ENCODE assay signal across 7 mouse cellular contexts in the genomic region with DNA sequence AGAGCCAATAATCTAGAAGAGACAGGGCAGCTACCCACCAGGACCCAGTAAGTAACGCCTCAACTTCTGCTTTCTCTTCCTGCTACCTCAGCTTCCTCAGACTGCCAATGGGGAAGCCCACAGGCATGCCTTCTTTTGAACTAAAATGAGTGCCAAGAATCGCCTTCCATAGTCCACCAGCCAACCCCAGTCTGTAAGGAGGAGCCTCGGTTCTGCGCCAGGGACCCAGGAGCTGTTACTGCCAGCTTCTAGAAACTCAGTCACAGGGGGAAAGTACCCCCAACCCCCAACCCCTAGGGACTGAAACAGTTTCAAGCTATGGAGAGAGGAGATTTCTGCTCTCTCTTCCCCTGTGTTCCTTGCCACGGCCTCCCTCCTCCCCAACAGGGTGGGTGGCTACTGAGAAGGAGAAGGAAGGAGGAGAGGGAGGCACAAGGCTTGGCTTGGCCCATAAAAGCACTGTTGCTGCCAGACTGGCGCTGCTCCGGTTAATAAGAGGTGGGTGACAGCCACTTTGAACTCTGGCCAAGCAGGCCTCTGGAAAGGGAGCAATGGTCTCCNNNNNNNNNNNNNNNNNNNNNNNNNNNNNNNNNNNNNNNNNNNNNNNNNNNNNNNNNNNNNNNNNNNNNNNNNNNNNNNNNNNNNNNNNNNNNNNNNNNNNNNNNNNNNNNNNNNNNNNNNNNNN. TPM values are rescaled to one million over a fixed set of nuclear protein-coding genes. Genes with fewer than 3 reads are reported as not detected.
DNase-seq lines count a peak whose midpoint lies in the region; ATAC-seq and TF ChIP-seq lines count a peak whose summit lies in the region.

No protein-coding gene starts in this region.

- H3ac ChIP-seq in myocyte (ENCODE audit: control insufficient read depth, insufficient read length), result no peak overlapping the region

- no peaks in the 10 kb centered on the region for H3K79me2 ChIP-seq in myocyte (ENCODE audit: control insufficient read depth, insufficient read depth)

- TF ChIP-seq POLR2A in thymus, adult 2 months (IDR thresholded peaks at IDR 0.05; ENCODE audit: control insufficient read depth, extremely low read depth, insufficient read depth, low read length, poor library complexity), result no peak
- TF ChIP-seq POLR2A in cortical plate, adult 2 months (IDR thresholded peaks at IDR 0.05; ENCODE audit: extremely low read depth, insufficient read depth, low read length), result no peak
- no peak for TF ChIP-seq POLR2A in myocyte (IDR thresholded peaks at IDR 0.05; ENCODE audit: insufficient read length, low read depth)

- H3K36me3 ChIP-seq in thymus, adult 2 months (ENCODE audit: control insufficient read depth, insufficient read depth, low read length), result no peaks in the 10 kb centered on the region
- H3K36me3 ChIP-seq in hindbrain, embryonic 10.5 days, result peaks cover 8% of the 10 kb centered on the region; the same call in 1 of the 2 replicates
- H3K36me3 ChIP-seq in liver, embryonic 14.5 days (replicated peaks; ENCODE audit: control insufficient read depth, insufficient read depth, low read depth), result no peaks in the 10 kb centered on the region
- no peaks in the 10 kb centered on the region for H3K36me3 ChIP-seq in myocyte (ENCODE audit: control insufficient read depth, insufficient read depth)

- WGBS in thymus, adult 2 months, result 26% methylated on average over 7 of the region's 7 CpGs
- WGBS in hindbrain, embryonic 10.5 days, result 81% methylated on average over 7 of the region's 7 CpGs
- WGBS in liver, embryonic 14.5 days (ENCODE audit: insufficient replicate concordance), result 37% methylated on average over 7 of the region's 7 CpGs

- TF ChIP-seq EP300 in liver, embryonic 14.5 days (IDR thresholded peaks at IDR 0.05; ENCODE audit: low read depth), result no peak

- H3K9me3 ChIP-seq in hindbrain, embryonic 10.5 days, result no peaks in the 10 kb centered on the region
- no peaks in the 10 kb centered on the region for H3K9me3 ChIP-seq in liver, embryonic 14.5 days (ENCODE audit: control insufficient read depth, low read length)

- H3K4me2 ChIP-seq in liver, embryonic 14.5 days (ENCODE audit: low read depth), result peak overlapping the region; percentile 89
- peak overlapping the region; percentile 87 for H3K4me2 ChIP-seq in myocyte (ENCODE audit: low read depth)

- H3K9ac ChIP-seq in liver, embryonic 14.5 days (replicated peaks), result peak overlapping the region; percentile 58; the same call in 1 of the 2 replicates

- no peak for TF ChIP-seq CTCF in thymus, adult 2 months (IDR thresholded peaks at IDR 0.05; ENCODE audit: borderline replicate concordance, control insufficient read depth, extremely low read depth, insufficient read depth, low read length, poor library complexity)
- no peak for TF ChIP-seq CTCF in cortical plate, adult 2 months (IDR thresholded peaks at IDR 0.05; ENCODE audit: extremely low read depth, insufficient read depth, low read length)
- no peak for TF ChIP-seq CTCF in liver, embryonic 14.5 days (IDR thresholded peaks at IDR 0.05; ENCODE audit: low read depth)

- H3K27me3 ChIP-seq in thymus, adult 2 months (ENCODE audit: control insufficient read depth, insufficient read depth, low read length), result no peaks in the 10 kb centered on the region
- peaks cover 23% of the 10 kb centered on the region for H3K27me3 ChIP-seq in hindbrain, embryonic 10.5 days (ENCODE audit: insufficient read depth, poor library complexity, severe bottlenecking)
- no peaks in the 10 kb centered on the region for H3K27me3 ChIP-seq in liver, embryonic 14.5 days (ENCODE audit: control insufficient read depth, insufficient read depth, low read length)
- no peaks in the 10 kb centered on the region for H3K27me3 ChIP-seq in myocyte (ENCODE audit: control insufficient read depth, insufficient read depth, insufficient read length)

- H3K27ac ChIP-seq in thymus, adult 2 months (ENCODE audit: control insufficient read depth, insufficient read depth, low read length), result peak overlapping the region; percentile 13; the same call in 1 of the 2 replicates
- H3K27ac ChIP-seq in cortical plate, adult 2 months (ENCODE audit: insufficient read depth, low read length), result peak overlapping the region; percentile 43
- peak overlapping the region; percentile 95 for H3K27ac ChIP-seq in hindbrain, embryonic 10.5 days
- peak overlapping the region; percentile 52 for H3K27ac ChIP-seq in liver, embryonic 14.5 days

- peaks cover 15% of the 10 kb centered on the region for H3K4me1 ChIP-seq in thymus, adult 2 months (replicated peaks; ENCODE audit: control insufficient read depth, insufficient read depth, low read length)
- peaks cover 4% of the 10 kb centered on the region for H3K4me1 ChIP-seq in cortical plate, adult 2 months (ENCODE audit: control insufficient read depth, insufficient read depth, low read length)
- peaks cover 38% of the 10 kb centered on the region for H3K4me1 ChIP-seq in hindbrain, embryonic 10.5 days (replicated peaks)
- H3K4me1 ChIP-seq in liver, embryonic 14.5 days (replicated peaks; ENCODE audit: control insufficient read depth in 2 of 2, insufficient read depth in 2 of 2, low read length in 1 of 2), result peaks cover 9 to 22% of the 10 kb centered on the region in 2 experiments

- DNase-seq in thymus, adult 2 months, result no peak
- DNase-seq in thymus, postnatal 36 days, result no peak
- DNase-seq in hindbrain, embryonic 10.5 days (ENCODE audit: low spot score), result no peak
- DNase-seq in liver, embryonic 14.5 days (ENCODE audit: low read depth in 3 of 3, low spot score in 3 of 3), result no peak
- no peak for DNase-seq in thymus, postnatal 25 days

- no peak overlapping the region for H3K4me3 ChIP-seq in thymus, adult 2 months (ENCODE audit: control insufficient read depth, insufficient read depth, low read length)
- H3K4me3 ChIP-seq in cortical plate, adult 2 months (ENCODE audit: insufficient read depth, low read length), result peak overlapping the region; percentile 73; the same call in 1 of the 2 replicates
- 0 out of 2 replicates have a peak overlapping the region, but pooled peaks have one; percentile 75 for H3K4me3 ChIP-seq in hindbrain, embryonic 10.5 days
- peak overlapping the region; percentile 55 to 73; a peak in 3 of 4 replicates for H3K4me3 ChIP-seq in liver, embryonic 14.5 days (ENCODE audit: insufficient read depth in 1 of 2, low read depth in 2 of 2, low read length in 2 of 2)
- H3K4me3 ChIP-seq in myocyte, result peak overlapping the region; percentile 76

- ATAC-seq in liver, embryonic 14.5 days (ENCODE audit: insufficient read depth), result no peak

TF ChIP-seq in myocyte, 11 proteins besides CTCF, POLR2A, EP300 and RAD21:
- TF ChIP-seq POLR2AphosphoS2 (IDR thresholded peaks at IDR 0.05; ENCODE audit: insufficient read length, low read depth) (no peak), USF1 (IDR thresholded peaks at IDR 0.05; ENCODE audit: low read depth) (no peak), MAX (IDR thresholded peaks at IDR 0.05; ENCODE audit: low read depth) (no peak)

RNA-seq across cellular contexts. Expression of a gene that starts 0.9 kb away (rescaled TPM):
- polyA plus RNA-seq in thymus, adult 2 months (2012; rRNA removed), result 85.4 and 105 TPM in 2 replicates
- polyA plus RNA-seq in cortical plate, adult 2 months (2012; rRNA removed), result 233 and 235 TPM in 2 replicates
- 260 and 279 TPM in 2 replicates for polyA plus RNA-seq in hindbrain, embryonic 10.5 days (2016; fragmentation: Nextera tagmentation; extraction: Ambion mirVana)
- polyA plus RNA-seq in liver, embryonic 14.5 days (2012; rRNA removed), result 35.3 and 54.9 TPM in 2 replicates
- polyA plus RNA-seq in liver, embryonic 14.5 days (2014; fragmentation: Nextera tagmentation; extraction: Ambion mirVana), result 76.6 and 79.2 TPM in 2 replicates
- 165 TPM for polyA plus RNA-seq in myocyte (2012; fragmentation: generic; extraction: Trizol)

RNA-seq across cellular contexts. Expression of a gene that starts 1.5 kb away (rescaled TPM):
- 16.8 and 20.6 TPM in 2 replicates for polyA plus RNA-seq in thymus, adult 2 months (2012; rRNA removed)
- polyA plus RNA-seq in cortical plate, adult 2 months (2012; rRNA removed), result 35.9 and 40.5 TPM in 2 replicates
- 10.0 and 11.9 TPM in 2 replicates for polyA plus RNA-seq in hindbrain, embryonic 10.5 days (2016; fragmentation: Nextera tagmentation; extraction: Ambion mirVana)
- polyA plus RNA-seq in liver, embryonic 14.5 days (2012; rRNA removed), result 9.5 and 12.5 TPM in 2 replicates
- polyA plus RNA-seq in liver, embryonic 14.5 days (2014; fragmentation: Nextera tagmentation; extraction: Ambion mirVana), result 8.3 and 9.5 TPM in 2 replicates
- 1.9 TPM for polyA plus RNA-seq in myocyte (2012; fragmentation: generic; extraction: Trizol)

RNA-seq across cellular contexts. Expression of a gene that starts 10.7 kb away (rescaled TPM):
- 0.38 and 0.43 TPM in 2 replicates for polyA plus RNA-seq in thymus, adult 2 months (2012; rRNA removed)
- polyA plus RNA-seq in cortical plate, adult 2 months (2012; rRNA removed), result 1.7 and 2.4 TPM in 2 replicates
- 1.1 and 1.4 TPM in 2 replicates for polyA plus RNA-seq in hindbrain, embryonic 10.5 days (2016; fragmentation: Nextera tagmentation; extraction: Ambion mirVana)
- polyA plus RNA-seq in liver, embryonic 14.5 days (2012; rRNA removed), result 0.17 and 0.21 TPM in 2 replicates
- 0.16 and 0.74 TPM in 2 replicates for polyA plus RNA-seq in liver, embryonic 14.5 days (2014; fragmentation: Nextera tagmentation; extraction: Ambion mirVana)
- polyA plus RNA-seq in myocyte (2012; fragmentation: generic; extraction: Trizol), result 1.2 TPM

RNA-seq across cellular contexts. Expression of a gene that starts 11.4 kb away (rescaled TPM):
- polyA plus RNA-seq in thymus, adult 2 months (2012; rRNA removed), result 13.5 and 15.2 TPM in 2 replicates
- 42.8 and 42.9 TPM in 2 replicates for polyA plus RNA-seq in cortical plate, adult 2 months (2012; rRNA removed)
- polyA plus RNA-seq in hindbrain, embryonic 10.5 days (2016; fragmentation: Nextera tagmentation; extraction: Ambion mirVana), result 23.2 and 28.2 TPM in 2 replicates
- polyA plus RNA-seq in liver, embryonic 14.5 days (2012; rRNA removed), result 6.3 and 8.0 TPM in 2 replicates
- 10.0 and 12.5 TPM in 2 replicates for polyA plus RNA-seq in liver, embryonic 14.5 days (2014; fragmentation: Nextera tagmentation; extraction: Ambion mirVana)
- 15.3 TPM for polyA plus RNA-seq in myocyte (2012; fragmentation: generic; extraction: Trizol)

RNA-seq across cellular contexts. Expression of a gene that starts 12.5 kb away (rescaled TPM):
- polyA plus RNA-seq in thymus, adult 2 months (2012; rRNA removed), result 1.5 and 1.6 TPM in 2 replicates
- 617 and 701 TPM in 2 replicates for polyA plus RNA-seq in cortical plate, adult 2 months (2012; rRNA removed)
- polyA plus RNA-seq in hindbrain, embryonic 10.5 days (2016; fragmentation: Nextera tagmentation; extraction: Ambion mirVana), result 4.5 and 9.7 TPM in 2 replicates
- 4.9 and 5.9 TPM in 2 replicates for polyA plus RNA-seq in liver, embryonic 14.5 days (2012; rRNA removed)
- 4.9 and 6.2 TPM in 2 replicates for polyA plus RNA-seq in liver, embryonic 14.5 days (2014; fragmentation: Nextera tagmentation; extraction: Ambion mirVana)
- 11.7 TPM for polyA plus RNA-seq in myocyte (2012; fragmentation: generic; extraction: Trizol)

Comparison
In these comparisons a context has a peak if more than half of its experiments do, and no peak if none do; other contexts are left out.
1. H3K27ac ChIP-seq: peak in every context shown above with its lines; median percentile 95 in hindbrain, embryonic 10.5 days; 52 in liver, embryonic 14.5 days; 43 in cortical plate, adult 2 months; 13 in thymus, adult 2 months.